8 mouse cellular contexts compared by ENCODE assay signal in the genomic region with DNA sequence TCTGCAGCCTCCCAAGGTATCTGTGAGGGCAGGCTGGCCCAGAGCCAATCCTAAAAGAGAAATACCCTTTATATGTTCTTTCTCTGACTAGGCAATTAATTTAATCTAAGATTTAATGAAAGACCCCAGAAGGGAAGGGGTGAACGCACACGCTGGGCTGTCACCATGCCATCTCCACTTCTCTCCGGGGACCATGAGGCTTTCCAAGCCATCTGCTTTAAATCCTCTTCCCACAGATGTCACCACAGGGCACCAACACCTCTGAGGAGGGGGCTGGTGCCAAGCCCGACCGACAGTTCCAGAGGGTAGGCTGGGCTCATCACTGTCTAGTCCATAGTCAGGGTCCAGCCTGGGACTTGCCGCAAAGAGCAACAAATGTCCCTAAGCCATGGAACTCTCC. TPM values are rescaled to one million over a fixed set of nuclear protein-coding genes. Genes with fewer than 3 reads are reported as not detected.
DNase-seq lines count a peak whose midpoint lies in the region; ATAC-seq lines count a peak whose summit lies in the region.

No protein-coding gene starts in this region.

- peak overlapping the region; percentile 90 for H3K4me2 ChIP-seq in forebrain, embryonic 16.5 days (ENCODE audit: low read length)

- H3K9me3 ChIP-seq in forebrain, embryonic 16.5 days (ENCODE audit: control insufficient read depth, low read length): no peaks in the 10 kb centered on the region
- H3K9me3 ChIP-seq in midbrain, embryonic 10.5 days (replicated peaks): no peaks in the 10 kb centered on the region

- peak; percentile 42 for DNase-seq in embryo, embryonic 10 days (ENCODE audit: low spot score)
- DNase-seq in embryo, embryonic 10.5 days (ENCODE audit: low spot score): no peak
- peak; percentile 67 for DNase-seq in cerebellum, adult 11 months
- DNase-seq in midbrain, embryonic 10.5 days (ENCODE audit: low spot score): no peak
- no peak for DNase-seq in ovary, adult 18-20 months (ENCODE audit: low spot score)
- DNase-seq in right cerebral cortex, postnatal 14 days: no peak
- no peak for DNase-seq in lung, postnatal 14 days

- no peak overlapping the region for H3K9ac ChIP-seq in forebrain, embryonic 16.5 days (replicated peaks; ENCODE audit: low read depth, low read length)

- peak overlapping the region; percentile 71 for H3K4me3 ChIP-seq in forebrain, embryonic 16.5 days (replicated peaks; ENCODE audit: low read length)
- peak overlapping the region; percentile 68 for H3K4me3 ChIP-seq in midbrain, embryonic 10.5 days

- no peak for ATAC-seq in forebrain, embryonic 16.5 days

- H3K4me1 ChIP-seq in forebrain, embryonic 16.5 days (replicated peaks; ENCODE audit: control insufficient read depth, insufficient read depth, low read length): peaks cover 58% of the 10 kb centered on the region
- peaks cover 94% of the 10 kb centered on the region for H3K4me1 ChIP-seq in midbrain, embryonic 10.5 days

- H3K36me3 ChIP-seq in forebrain, embryonic 16.5 days (ENCODE audit: control insufficient read depth, insufficient read depth): no peaks in the 10 kb centered on the region
- H3K36me3 ChIP-seq in midbrain, embryonic 10.5 days: no peaks in the 10 kb centered on the region

- H3K27ac ChIP-seq in forebrain, embryonic 16.5 days (ENCODE audit: low read length): no peak overlapping the region
- H3K27ac ChIP-seq in midbrain, embryonic 10.5 days (replicated peaks): peak overlapping the region; percentile 5; the same call in 1 of the 2 replicates

- no peaks in the 10 kb centered on the region for H3K27me3 ChIP-seq in forebrain, embryonic 16.5 days (replicated peaks; ENCODE audit: control insufficient read depth, insufficient read depth, low read length)
- peaks cover 39% of the 10 kb centered on the region for H3K27me3 ChIP-seq in midbrain, embryonic 10.5 days (ENCODE audit: low read depth, poor library complexity, severe bottlenecking)

- WGBS in forebrain, embryonic 16.5 days: 9% methylated on average over 6 of the region's 6 CpGs
- WGBS in midbrain, embryonic 10.5 days: 15% methylated on average over 6 of the region's 6 CpGs

RNA-seq across cellular contexts. Expression of gene Pxylp1, which starts 4.5 kb away (rescaled TPM):
- polyA plus RNA-seq in forebrain, embryonic 16.5 days (2015; fragmentation: Nextera tagmentation; extraction: Ambion mirVana): 32.5 and 33.3 TPM in 2 replicates
- 49.1 and 56.6 TPM in 2 replicates for polyA plus RNA-seq in midbrain, embryonic 10.5 days (2016; fragmentation: Nextera tagmentation; extraction: Ambion mirVana)

Comparison
In these comparisons a context has a peak if more than half of its experiments do, and no peak if none do; other contexts are left out.
1. DNase-seq: peak in embryo, embryonic 10 days (single experiment) and cerebellum, adult 11 months (single experiment); none in embryo, embryonic 10.5 days (single experiment), midbrain, embryonic 10.5 days (single experiment), ovary, adult 18-20 months (single experiment), right cerebral cortex, postnatal 14 days (single experiment) and lung, postnatal 14 days (single experiment).